Mouse (Mus musculus) left cerebral cortex, postnatal 4 days (tissue): ENCODE measurements around the gene Foxn2. TPM values are rescaled to one million over a fixed set of nuclear protein-coding genes. Genes with fewer than 3 reads are reported as not detected.

ENCODE experiments used
- total RNA-seq, 2 experiments: library from RNA; stranded (reverse); gene quantifications; 2 replicates each; pipeline ENCODE4 v1.2.3; 2021

The Foxn2 gene
- total RNA-seq, 2 experiments from 2014 or later, result 13.7 to 14.6 TPM

Other genes starting within 250 kb of the Foxn2 start
- 10 to 100 TPM; 71.4 to 71.6 TPM for gene Ppp1r21, start 89.4 kb downstream of the Foxn2 start, total RNA-seq
- gene Ston1, start 157.0 kb downstream of the Foxn2 start, total RNA-seq, result 10 to 100 TPM in 1 of 2 experiments, 1 to 10 TPM in 1; 9.1 to 11.1 TPM
- gene Gtf2a1l, start 227.9 kb downstream of the Foxn2 start, total RNA-seq, result under 1 TPM in 1 of 2 experiments, not detected in 1; 0.38 TPM